Mouse (Mus musculus): ENCODE results near the gene Gm28043.
"Not testable (repeated sequence)": the region's sequence is repeated elsewhere in the genome, so short reads cannot be mapped to it uniquely, and the experiment has no call there.

Gm28043 gene

DNA sequence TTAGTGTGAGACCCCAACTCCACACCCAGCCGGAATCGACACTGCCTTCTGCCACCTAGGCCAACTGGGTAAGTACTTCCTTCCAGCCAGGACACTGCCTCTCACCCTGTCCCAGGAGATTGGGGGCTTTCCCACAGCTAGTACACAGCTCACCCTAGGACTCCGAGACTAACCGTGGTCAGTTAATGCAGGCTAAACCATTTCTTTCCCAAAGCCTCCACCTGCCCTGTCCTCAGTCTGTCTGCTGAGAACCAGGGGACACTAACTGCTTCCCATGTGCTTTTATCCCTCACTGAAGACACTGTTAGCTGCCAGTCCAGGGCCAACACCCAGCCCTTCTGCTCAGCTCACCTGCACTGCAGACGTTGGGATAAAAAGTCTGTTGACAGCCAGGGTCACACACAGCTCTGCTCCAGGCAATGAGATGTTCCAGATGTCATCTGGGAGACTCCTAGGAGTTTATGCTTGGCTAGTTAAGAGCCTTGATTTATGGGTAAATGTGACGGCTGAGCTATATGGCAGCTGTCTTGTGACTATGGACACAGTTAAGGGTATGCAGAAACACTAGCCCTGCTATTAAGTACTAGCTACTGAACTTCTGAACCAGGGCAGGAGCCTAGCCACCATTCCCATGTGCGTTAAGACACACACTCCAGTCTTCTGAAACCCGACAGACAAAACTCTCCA is 97.2 kb downstream of the Gm28043 start:
- no peak for DNase-seq (ENCODE audit: low spot score in 2 of 2)

GRCm38 (mm10) chr17:29712565-29712964 is 97.9 kb downstream of the Gm28043 start:
- DNase-seq (ENCODE audit: low spot score in 2 of 2), result no peak

DNA sequence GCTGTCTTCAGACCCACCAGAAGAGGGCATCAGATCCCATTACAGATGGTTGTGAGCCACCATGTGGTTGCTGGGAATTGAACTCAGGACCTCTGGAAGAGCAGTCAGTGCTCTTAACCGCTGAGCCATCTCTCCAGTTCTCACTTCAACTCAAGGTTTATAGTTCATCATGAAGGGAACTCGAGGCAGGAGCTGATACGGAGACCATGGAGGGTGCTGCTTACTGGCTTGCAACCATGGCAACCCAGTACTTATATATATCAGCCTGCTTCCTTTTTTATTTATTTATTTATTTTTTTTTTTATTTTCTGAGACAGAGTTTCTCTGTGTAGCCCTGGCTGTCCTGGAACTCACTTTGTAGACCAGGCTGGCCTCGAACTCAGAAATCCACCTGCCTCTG is 99.1 kb downstream of the Gm28043 start:
- DNase-seq (ENCODE audit: low spot score in 2 of 2), result not testable (repeated sequence)

DNA sequence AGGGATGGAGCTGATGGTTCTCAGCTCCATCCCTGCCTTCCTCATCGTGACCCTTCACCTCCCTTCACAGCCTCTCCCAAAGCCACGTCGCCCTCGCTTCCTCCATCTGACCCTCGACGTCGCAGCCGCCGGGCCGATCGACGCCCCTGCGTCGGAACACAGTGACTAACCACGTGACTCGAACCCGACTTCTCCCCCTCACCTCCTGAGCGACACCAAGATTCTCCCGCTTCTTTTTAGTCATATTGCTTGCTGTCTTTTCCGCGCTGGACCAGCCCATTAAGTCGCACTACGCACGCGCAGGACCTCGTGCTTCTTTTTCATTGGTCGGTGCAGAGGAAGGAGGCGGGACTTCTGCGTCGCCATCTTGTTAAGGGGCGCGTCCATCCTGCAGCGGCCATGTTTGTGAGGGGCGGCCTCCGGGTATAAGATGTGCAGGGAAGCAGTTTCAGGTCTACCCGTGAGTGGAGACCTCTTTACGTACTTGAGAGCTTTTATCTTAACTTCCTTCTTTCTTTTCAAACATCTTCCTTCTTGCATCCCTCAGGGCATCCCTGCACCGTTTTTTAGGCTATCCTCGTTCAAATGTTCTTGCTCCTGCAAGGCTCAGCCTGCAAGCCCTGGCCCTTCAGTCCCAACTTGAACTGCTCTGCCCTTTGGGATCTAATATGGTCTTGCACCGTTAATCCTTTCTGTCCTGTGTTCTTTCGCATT is 102.2 kb downstream of the Gm28043 start, which contains the start of gene Ccdc167:
TSS of gene Ccdc167 (minus strand) at position 313 of the 714 bp plus-strand sequence.
- DNase-seq (ENCODE audit: low spot score in 2 of 2), result peak; percentile 96 to 98

DNA sequence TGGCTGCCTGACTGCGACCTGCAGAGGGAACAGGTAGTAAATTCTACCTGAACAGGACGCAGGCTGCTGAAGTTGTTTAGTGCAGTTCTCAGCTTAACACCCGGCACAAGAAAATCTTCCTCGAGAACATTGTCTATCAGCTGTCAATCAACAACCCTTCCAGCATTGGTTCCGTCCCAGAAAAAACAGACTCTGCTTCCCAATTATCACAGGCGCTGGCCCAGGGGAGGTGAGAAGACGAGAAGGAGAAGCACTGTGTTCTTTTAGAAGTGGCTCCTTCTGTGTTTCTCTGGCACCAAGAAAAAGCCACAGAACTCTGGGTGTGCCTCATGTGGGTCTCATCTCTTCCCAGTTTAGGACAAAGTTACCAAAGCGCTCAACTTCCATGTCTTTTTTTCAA is 104.0 kb downstream of the Gm28043 start:
- DNase-seq (ENCODE audit: low spot score in 2 of 2), result no peak

DNA sequence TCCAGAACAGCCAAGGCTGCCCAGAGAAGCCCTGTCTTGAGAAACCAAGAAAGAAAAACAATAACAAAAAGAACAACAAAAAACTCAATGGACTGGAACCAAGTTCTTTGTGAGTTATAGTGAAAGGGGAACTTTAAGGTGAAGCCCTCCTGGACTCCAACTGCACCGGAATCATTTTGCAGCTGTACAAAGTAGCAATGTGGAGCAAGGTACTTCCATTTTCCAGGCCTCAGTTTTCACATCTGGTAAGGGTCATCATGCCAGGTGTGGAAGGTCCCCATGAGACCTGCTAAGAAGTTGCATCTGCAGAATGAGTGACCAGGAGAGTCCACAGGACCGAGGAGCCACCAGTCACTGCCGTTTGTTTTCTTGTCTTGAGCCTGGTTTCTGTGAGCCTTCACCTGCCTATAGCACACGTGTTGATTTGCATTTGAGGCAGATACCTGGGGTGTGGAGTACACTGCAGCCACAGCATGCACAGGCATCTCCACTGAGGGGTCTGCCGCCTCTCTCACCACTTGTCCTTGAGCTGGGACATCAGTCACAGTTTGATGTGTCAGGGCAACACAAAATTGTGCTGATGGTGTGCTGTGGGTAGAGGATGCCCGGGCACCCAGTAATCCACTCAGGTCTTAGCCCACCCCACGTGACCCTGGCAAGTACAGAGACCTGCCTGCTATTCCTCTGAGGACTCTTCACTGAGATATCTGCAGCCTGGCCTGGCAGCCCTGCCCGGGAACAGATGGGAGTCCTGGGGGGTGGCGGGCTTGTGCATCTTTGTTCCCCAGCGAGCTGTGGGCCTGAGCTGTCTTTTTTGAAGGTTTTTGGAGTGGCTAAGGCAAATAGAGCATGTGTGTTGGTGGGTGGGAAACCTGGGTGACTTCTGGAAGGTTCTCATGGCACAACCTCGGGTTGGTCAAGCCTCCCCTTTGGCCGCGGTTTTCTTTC is 105.2 kb downstream of the Gm28043 start:
- no peak for DNase-seq (ENCODE audit: low spot score in 2 of 2)

DNA sequence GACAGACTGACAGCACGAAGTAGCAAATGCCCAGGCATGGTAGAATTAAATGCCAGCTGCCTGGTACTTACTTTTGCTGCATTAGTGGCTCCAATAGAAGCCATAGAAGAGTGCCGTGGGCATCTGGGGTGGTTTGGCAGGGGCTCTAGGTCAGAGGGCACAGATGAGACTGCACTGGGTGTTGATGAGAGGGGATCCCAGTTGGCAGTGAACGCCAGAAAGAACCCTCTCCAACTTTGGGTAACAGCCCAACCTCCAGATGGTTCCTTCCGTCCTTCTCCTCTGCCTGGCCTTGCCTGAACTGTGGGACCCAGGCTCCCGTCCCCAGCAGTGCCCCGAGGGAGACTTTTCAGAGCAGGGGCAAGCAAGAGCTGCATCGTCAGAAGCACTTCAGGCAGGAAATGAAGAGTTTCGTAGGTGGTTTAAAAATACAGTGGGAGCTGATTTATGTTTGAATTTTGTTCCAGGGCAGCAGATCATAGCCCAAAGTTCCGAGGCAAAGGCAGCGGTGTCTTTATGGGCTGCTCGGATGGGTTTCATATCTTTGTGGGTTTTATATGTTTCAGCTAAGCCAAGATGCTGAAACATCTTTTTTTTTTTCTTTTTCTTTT is 106.2 kb downstream of the Gm28043 start:
- no peak for DNase-seq (ENCODE audit: low spot score in 2 of 2)

- DNase-seq (ENCODE audit: low spot score in 2 of 2), result no peak
These were observed 109.9 kb downstream of the Gm28043 start for GRCm38 (mm10) chr17:29724610-29725009.

GRCm38 (mm10) chr17:29725027-29725620 is 110.4 kb downstream of the Gm28043 start:
- DNase-seq (ENCODE audit: low spot score in 2 of 2), result no peak

DNA sequence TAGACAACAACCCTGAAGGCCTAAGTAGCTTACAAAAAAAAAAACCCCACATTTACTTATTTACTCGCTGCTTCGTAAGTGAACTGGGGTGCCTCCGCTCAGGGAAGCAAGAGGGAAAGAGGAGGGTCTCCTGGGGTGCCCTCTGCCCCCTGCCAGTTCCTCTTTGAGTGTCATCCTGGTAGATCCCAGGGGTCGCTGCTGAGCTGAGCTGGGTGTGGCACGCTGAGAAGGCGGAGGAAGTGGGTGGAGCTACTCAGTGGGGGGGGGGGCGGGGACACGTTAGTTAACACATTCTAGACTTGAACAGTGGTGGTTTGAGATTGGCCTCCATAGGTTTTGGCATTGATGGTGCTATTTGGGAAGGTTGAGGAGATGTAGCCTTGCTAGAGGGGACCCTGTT is 113.4 kb downstream of the Gm28043 start:
- DNase-seq (ENCODE audit: low spot score in 2 of 2), result no peak

- DNase-seq (ENCODE audit: low spot score in 2 of 2), result no peak
These were observed 116.0 kb downstream of the Gm28043 start for GRCm38 (mm10) chr17:29730510-29731265.

DNA sequence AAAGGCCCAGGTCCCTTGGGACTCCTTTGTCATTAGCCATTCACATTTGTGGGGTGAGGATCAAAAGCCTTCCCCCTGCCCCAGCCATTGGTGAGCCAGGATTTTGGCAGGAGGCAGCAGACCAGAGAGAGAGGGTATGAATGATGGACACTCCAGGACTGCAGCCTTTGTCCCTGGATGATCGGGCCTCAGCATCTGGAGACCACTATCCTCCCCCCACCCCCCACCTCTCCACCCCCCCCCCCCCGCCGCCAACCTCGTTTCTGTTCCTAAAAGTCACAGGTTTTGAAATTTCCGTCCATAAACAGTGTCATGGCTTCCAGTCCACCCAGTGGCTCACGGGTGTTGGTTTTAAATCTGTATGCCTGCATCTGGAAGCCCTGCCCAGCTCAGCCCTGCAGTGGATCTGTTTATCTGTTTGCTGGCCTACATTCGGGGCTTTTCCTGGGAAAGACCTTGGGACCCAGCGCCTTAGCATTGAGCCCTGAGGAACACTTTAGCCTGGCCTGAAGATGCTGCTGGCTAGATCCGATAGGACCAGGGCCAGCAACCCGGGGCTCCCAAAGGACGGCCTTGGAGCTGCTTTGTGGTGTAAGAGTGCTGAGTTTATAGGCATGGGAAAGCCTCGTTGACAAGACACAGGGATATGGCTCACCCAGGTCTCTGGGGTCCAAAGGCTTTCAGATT is 116.7 kb downstream of the Gm28043 start:
- DNase-seq (ENCODE audit: low spot score in 2 of 2), result no peak

GRCm38 (mm10) chr17:29731953-29732325 is 117.3 kb downstream of the Gm28043 start:
- no peak for DNase-seq (ENCODE audit: low spot score in 2 of 2)

DNA sequence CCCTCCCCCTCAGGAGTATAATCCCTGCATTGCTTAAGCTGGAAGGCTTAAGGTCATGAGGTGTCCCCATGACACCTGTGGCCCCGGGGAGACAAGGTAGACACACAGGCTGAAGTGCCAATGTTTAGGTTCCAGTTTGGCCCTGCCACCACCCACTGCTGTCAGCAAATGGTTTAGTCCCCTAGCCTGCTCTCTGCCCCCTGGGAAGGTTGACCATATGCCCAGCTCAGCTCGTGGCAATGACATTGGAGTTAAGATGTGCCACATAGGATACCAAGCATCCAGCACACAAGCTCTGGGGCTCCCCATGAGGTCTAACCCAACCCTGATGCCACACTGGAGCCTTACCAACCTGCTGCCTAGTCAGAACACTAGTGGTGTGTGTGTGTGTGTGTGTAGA is 117.8 kb downstream of the Gm28043 start:
- DNase-seq (ENCODE audit: low spot score in 2 of 2), result no peak

GRCm38 (mm10) chr17:29736448-29737014 is 121.9 kb downstream of the Gm28043 start:
- DNase-seq (ENCODE audit: low spot score in 2 of 2), result no peak

- DNase-seq (ENCODE audit: low spot score in 2 of 2), result peak in 1 of 2 experiments; percentile 50
These were observed 123.5 kb downstream of the Gm28043 start for GRCm38 (mm10) chr17:29737849-29738804.

DNA sequence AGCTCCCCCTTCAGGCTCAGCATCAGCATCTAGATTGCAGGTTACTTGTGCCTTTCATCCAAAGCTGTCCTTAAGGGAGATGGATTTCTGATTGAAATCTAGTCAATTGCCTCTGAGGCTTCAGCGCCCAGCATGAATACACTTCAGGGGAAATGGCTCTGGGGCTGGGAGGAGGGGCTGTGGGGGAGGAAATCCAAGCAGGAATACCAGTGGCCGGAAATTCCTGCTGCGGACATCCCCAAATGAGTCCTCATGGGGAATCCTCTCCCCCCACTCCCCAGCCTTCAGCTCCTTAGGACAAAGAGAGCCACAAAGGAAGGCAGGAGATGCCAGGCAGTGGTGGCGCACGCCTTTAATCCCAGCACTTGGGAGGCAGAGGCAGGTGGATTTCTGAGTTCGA is 132.8 kb downstream of the Gm28043 start:
- DNase-seq (ENCODE audit: low spot score in 2 of 2), result no peak
